Mouse (Mus musculus) T-helper 17 cell (primary cell): ENCODE measurements around the gene Sult6b2.

Experiments
- in situ Hi-C, 2 experiments: fragments of 300-600 bp; cut with MboI, MseI; formaldehyde crosslinking; loops; 1 replicate in 1 of 2; 2 replicates in 1 of 2; pipeline ENCODE4 v1.15.1; 2025; ENCODE audit warnings: high pct_unique_total_duplicates in 2 of 2

Gene Sult6b2

DNA sequence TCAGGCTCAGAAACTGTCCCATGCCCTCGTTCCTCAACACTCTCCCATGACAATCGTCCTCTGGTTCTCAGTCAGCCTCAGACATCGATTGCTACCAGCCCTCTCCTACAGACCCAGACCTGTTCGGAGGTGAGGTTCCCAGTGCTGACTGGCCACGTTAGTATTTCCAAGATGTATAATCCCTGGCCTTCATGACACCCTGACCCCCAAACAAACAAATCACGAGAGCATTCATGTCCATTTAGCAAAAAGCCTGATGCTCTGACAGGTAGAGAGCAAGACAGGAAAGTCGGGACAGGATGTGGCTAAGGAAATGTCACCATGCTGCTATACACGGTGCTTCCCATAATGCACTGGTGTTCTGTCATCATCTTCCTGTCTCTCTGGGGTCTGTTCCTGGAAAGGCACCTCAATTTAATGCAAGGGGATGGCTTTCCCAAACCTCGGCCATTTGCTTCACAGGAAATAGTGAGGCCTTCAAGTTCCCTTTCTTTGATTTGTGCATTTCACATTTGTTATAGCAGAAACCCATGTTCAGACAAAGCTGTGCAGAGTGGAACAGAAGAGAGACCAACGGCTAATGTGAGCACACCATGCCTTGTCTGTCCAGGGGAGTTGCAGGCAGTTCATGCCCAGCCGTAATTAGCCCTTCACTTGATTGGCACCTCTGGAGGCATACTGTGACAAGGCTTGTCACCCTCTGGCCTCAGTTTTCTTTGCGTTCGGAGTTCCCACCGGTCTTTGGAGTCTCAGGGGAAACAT is 24.3 kb downstream of the Sult6b2 start:
- in situ Hi-C loops: loop anchor here (5.0 to 10.0 kb wide), 3 partner anchors 77 to 202 kb away; partner anchors contain the start of gene St8sia1 (in 1 of the 2)

DNA sequence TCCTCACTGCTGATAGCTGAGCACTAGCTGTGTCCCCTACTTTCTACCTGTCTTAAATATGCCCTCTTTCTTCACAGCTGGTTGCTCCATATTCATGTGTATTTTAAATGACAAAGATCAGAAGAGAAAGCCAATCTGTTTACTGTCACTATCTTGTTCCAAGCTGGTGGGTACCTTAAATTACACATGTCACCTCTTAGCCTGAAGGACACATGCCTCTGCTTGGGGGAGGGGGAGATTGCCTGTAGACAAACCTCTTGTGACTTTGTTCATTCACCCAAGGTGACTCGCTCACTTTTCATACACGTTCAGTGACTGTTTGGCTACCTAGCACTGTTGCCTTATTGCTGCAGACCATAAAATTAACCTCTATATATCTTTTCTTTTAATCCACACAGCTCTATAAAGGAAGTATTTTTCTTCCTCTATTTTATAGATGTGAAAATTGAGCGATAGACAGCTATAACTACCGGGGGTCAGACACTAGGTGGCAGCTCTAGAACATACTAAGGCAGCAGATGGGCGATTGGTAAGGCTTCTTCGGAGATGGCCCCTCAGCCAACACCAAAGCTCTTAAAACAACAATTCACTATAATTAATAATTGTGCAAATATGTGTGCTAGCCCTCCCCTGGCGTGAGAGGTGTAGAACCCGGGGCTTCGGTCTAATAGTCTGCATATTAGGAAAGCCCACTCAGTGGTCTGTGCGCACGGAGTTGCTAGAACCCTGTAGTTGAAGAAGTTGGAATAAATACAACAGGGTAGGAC is 25.1 kb downstream of the Sult6b2 start:
- in situ Hi-C loops: loop anchor here in 1 of 2 experiments (10.0 kb wide), 1 partner anchor 186 kb away; the partner anchor contains the start of gene St8sia1

DNA sequence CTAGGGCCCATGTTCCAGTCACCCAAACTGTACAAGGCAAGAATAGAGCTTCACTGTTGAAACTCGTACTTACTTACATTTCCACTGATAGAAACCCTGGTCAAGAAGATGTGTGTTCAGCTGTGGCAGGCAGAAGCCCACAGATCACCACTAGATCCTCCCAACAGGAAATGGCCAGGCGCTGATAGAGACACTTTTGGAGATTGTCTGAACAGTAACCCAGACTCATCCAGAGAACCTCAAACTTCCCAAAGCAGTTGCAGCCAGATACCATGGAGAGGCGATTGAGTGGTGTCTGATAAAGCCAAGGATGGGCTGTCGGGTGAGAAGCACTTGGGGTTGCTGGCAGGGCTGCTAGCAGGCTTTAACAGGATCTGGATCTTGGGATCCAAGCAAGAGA is 27.4 kb downstream of the Sult6b2 start:
- in situ Hi-C loops: loop anchor here in 1 of 2 experiments (10.0 kb wide), 1 partner anchor 188 kb away; the partner anchor contains the start of gene St8sia1

DNA sequence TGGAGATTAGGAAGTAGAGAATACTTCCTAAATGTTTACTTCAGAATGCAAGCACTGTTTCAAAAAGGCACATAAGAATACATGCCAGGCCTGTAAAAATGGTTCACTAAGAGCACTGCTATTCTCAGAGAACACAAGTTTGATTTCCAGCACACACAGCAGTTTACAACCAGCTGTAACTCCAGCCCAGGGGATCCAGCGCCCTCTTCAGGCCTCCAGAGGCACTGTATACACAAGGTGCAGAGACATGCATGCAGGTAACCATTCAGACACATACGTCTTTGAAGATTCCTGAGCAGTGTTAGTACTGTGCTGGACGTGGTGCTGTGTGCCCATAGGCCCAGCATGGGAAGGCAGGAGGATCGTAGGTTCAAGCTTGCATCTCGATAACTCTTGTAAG is 30.7 kb downstream of the Sult6b2 start:
- in situ Hi-C loops: loop anchor here in 1 of 2 experiments (10.0 kb wide), 1 partner anchor 191 kb away; the partner anchor contains the start of gene St8sia1

DNA sequence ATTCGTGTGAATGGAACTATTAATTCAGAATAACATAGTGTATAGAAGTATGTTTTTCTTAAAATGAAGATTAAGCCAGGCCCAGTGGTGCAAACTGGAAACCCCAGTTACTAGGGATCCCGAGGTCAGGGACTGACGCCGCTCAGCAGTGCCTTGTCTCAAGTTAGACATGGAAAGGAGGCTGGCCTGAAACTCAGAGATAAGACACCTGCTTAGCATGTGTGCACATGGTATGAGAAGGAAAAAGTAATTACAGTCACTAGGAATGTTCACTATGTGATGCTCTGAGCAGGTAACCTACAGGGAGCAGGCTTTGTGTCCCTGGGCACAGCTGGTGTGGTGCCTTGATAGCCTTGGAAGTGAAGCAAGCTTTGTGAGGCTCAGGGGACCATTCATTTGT is 32.7 kb downstream of the Sult6b2 start:
- in situ Hi-C loops: loop anchor here in 1 of 2 experiments (10.0 kb wide), 1 partner anchor 193 kb away; the partner anchor contains the start of gene St8sia1

DNA sequence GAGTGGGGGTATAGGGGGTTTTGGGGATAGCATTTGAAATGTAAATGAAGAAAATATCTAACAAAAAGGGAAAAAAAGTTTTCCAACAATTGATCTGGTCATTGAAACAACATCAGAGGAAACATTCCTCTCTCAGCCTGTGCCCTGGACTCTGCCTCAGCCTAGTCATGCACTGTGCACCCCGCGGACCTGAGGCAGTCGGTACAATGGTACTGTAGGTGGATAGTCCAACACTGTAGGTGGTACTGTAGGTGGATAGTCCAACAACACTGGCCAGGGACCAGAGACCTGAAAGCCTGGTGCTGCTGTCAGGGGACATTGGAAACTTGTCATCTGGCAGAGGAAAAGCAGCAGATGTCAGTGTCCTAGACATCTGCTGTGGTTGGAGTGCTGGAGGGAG is 34.4 kb downstream of the Sult6b2 start:
- in situ Hi-C loops: loop anchor here in 1 of 2 experiments (10.0 kb wide), 1 partner anchor 195 kb away; the partner anchor contains the start of gene St8sia1

DNA sequence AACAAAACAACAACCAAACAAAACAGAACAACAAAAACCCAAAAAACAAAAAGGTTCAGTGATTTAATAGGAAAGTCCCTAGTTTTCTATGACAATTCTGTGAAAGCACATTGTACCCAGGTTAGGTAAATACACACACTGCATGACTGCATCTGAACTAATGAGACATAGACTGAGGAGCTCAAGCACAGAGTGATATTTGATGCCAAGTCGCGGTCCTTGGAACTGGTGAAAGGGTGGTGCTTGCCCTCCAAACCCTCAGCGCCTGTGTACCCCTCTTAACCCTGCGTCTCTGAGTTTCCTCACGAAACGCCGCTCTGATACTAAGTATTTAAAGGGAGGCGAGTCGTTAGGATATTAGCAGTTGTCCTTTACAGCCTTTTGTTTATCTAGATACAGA is 37.0 kb downstream of the Sult6b2 start:
- in situ Hi-C loops: no loop called here

DNA sequence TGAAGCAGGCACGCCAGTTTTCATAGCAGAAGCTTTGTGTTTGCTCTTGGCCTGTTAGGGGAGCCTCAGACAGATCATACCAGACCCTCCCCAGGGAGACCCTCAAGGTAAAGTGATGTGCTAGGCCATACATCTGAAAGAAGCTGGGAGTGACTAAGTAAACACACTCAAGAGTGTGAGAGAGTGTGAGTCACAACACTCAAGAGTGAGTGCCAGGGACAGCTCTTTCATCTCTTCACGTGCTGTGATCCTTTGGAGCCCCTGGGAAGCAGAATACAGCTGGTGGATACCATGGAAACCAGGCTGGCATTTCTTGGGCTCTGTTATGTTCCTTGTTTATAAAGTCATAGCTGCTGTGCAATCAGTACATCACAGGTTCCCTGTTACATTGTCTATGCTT is 39.4 kb downstream of the Sult6b2 start:
- in situ Hi-C loops: no loop called here

DNA sequence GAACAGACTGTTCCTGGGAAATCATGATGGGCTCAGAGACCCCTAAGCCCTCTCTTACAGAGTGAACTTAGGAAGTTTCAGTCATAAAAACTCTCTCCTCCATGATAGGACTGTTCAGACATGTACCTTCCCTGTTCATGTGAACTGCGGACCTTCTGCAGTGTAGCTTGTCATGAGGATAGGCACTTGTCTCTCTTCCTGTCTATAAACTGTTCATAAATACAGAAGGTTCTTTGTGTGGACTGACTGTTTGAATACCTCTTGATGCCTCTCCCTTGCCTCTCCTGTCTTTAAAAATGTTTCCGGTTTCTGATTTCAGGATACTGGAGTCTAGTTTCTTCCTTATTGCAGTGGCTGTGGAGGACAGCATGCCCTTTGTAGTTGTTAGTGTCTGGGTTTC is 44.7 kb downstream of the Sult6b2 start:
- in situ Hi-C loops: no loop called here

DNA sequence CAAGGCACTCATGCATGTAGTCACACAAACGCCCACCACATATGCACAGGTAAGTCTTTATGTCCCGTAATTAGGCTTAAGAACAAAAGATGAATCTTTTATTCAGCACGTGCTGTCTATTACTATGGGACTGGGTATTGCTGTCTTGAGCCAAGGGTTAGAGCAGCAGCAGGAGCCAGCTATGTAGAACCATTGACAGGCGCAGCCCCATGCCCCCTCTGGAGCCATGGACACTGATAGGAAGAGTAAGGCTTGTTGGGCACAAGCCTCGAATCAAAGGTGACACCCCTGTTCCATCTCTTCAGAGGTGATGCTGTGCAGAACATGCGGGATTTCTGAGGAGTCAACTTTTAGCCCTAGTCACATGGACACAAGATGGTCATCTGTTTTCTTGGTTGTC is 45.7 kb downstream of the Sult6b2 start:
- in situ Hi-C loops: no loop called here

DNA sequence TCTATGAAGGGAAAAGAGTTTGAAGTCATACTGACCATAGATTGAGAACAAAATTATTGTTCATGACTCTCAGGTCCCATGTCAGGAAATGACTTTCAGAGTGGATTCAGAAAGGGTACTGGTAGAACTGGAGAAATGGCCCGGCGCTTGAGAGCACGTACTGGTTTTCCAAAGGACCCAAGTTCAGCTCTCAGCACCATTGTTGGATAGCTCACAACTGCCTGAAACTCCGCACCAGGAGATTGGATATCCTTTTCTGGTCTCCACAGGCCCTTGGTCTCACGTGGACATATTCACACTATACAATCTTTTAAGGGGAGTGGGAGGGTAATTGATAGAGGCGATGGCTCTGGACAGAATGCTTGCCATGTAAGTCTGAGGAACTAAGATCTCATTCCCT is 46.3 kb downstream of the Sult6b2 start:
- in situ Hi-C loops: no loop called here

DNA sequence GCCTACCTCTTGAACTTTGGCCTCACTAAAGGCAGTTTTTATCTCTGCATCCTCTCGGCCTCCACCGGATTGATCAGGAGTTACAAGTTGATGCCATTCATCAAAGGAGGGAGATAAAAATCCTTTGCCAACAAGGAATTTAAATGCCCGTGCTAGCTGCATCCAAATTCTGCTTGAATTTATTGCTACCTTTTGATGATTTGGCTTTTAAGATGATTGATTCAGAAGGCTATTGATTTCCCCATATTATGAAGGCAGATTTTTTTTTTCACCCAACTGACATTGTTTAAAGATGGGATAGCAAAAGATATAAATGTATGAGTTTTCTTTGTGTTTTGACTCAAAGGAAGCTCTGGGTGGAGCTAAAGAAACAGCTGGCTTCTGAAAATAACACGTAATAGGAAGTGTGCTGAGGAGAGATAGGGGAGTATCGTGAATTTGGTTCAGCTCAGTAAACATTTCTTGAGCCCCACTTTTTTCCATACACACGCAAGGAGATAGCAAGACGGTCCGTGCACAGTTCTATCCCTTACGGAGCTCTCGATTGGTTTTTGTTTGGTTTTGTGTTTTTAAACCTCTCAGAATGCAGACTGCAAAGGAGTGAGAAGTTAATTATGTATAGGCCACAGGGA is 46.9 kb downstream of the Sult6b2 start:
- in situ Hi-C loops: no loop called here

DNA sequence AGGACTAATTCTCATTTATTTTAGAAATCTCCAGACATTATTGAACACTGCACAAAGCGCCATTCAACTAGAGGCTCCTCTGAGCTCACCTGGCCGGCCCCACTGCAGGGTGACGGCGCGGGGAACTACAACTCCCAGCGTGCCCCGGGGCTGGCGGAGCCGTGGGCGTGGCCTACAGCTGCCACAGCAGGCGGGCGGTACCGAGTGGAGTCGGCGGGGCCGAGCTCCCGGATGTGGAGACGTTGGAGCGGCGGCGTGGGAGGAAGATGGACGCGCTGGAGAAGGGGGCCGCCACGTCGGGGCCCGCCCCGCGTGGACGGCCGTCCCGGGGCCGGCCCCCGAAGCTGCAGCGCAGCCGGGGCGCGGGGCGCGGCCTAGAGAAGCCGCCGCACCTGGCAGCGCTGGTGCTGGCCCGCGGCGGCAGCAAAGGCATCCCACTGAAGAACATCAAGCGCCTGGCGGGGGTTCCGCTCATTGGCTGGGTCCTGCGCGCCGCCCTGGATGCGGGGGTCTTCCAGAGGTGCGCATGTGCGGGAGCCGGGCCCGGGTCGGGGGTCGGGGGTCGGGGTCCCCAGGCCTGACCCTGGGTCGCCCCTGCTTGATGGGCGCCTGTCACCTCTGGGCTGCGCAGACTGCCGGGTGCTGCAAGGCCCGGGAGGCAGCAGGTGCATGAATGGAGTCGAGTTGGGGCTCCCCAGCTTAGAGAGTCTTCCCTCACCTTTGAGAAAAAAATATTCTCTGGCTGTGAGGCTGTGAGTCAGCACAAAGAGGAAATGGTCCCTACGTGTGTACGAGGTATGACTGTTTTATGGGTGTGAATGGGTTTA is 47.6 kb downstream of the Sult6b2 start, which contains the start of gene Cmas:
Gene Cmas (plus strand): TSS at position 180 of the 827 bp plus-strand sequence.
- in situ Hi-C loops: no loop called here

DNA sequence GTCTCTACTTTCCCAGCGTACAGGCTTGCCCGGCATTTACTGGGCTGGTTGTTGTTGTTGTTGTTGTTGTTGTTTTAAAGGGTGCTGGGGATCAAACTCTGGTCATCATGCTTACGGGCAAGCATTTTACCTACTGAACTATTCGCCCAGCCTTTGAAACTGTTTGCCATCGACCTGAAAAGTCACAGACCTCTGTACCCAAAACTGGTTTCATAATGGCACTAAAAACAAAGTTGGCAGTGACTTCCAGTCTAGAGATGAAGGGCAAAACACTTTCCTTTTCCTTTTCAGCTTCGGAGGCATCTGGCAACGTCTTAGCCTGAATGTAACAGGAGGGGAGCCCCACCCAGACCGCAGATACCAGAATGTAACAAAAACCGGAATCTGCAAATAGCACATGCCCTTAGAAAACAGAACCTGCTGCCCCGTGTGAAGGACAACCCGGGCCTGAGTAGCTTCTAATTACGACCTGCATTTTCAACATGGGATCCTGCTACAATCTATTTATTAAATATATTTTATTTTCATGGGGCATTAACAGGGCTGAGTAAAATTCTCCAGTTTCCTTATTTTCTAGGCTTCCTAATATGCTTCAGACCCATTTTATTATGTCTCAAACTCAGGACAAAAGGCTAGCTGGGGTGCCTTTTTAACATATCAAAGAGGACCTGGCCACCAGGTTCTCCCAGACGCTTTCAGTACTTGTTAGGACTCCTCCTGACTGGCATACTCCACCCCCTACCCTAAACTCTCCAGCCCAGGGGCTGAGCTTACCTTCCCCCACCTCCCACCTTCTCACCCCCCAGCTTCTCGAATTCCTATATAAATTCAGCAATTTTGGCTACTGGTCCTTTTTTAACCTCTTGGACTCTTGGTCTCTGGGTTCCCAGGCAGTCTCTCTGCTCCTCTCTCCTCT is 51.7 kb downstream of the Sult6b2 start:
- in situ Hi-C loops: no loop called here

DNA sequence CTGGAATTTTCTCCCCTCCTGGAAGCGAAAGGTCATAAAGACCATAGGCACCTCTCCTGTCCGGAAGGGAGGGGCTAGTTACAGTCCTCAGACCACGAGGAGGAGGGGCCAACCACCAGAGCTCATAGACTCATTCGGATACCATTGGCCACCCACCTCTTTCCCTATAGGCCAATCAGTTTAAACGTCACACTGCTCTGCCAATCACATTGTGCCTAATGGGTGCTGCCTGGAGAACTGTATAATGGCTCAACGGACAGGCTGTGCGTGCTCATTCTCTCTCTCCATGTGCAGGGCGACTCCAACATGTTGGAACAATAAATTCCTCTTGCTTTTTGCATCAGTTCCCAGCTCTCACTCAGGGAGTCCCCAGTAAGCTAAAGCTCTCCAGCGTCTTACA is 52.9 kb downstream of the Sult6b2 start:
- in situ Hi-C loops: no loop called here

DNA sequence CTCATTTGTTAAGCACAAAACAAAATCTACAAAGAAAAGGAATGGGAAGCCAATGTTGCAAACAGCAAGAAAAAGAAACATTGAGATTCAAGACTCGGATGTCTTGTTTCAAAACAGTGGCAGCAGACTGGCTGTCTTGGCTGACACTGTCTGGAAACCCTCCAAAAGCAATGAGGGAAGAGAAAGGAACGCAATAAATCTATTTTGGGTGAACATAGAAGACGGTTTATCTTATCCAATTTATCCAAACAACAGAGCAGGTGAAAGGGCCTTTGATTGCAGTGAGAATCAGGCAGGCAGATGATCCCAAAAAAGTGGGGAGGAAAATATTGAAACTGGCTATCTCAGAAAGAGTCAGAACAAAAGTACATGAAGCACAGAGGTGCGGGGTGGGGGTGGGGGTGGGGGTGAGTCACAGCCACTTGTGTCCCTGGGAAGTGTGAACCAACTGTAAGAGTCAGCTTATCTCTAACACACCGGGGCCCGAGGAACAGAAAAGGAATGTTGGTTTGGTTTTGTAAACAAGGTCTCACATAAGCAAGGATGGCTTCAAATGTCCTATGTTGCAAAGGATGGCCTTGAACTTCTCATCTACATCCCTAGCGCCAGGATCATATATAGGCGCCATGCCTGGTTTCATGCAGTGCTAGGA is 56.1 kb downstream of the Sult6b2 start:
- in situ Hi-C loops: no loop called here

DNA sequence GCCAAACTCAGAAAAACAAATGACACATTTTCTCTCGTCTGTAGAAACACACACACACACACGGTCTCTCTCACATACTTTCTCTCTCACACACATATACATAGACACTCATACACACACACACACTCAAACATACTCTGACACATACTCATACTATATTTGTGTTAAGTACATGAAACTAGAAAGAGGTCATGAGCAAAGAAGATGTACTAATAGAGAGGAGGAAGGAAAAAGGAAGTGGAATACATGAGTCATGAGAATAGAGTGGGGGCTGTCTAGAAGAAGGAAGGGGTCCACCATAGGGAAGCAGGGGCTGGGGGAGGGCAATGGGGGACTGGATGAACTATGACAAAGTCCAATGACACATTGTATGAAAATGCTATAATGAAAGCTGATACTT is 57.1 kb downstream of the Sult6b2 start:
- in situ Hi-C loops: no loop called here

DNA sequence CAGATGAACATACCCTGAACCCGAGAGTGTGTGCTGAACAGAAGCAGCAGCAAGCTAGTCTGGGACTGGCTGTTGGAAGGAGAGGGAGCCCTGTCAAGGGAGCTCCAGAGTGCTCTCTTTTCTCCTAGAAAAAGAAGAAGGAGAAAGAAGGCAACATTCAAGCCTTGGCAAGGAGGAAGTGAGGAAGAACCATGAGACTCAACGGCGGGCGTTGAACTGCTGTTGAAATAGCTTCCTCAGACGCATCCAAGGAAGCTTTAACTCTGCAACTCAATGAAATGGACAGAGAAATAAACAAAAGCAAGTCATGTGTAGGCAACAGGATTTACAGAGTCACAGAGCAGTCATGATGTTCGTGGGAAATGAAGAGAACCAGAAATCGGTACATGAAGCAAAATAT is 57.5 kb downstream of the Sult6b2 start:
- in situ Hi-C loops: no loop called here

DNA sequence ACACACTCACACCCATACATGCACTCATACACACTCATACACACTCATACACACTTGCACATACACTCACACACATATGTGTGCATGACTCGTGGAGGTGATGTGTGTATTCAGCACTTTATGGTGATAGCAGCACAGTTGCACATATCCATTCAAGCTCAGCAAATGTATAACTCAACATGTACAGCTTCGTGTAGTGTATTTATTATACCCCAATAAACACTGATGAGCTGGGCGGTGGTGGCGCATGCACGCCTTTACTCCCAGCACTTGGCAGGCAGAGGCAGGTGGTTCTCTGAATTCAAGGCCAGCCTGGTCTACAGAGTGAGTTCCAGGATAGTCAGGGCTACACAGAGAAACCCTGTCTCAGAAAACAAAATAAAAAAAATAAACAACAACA is 58.8 kb downstream of the Sult6b2 start:
- in situ Hi-C loops: no loop called here
